Mouse (Mus musculus): Measurements from ENCODE around the gene Gpd2.

Gpd2 gene

DNA sequence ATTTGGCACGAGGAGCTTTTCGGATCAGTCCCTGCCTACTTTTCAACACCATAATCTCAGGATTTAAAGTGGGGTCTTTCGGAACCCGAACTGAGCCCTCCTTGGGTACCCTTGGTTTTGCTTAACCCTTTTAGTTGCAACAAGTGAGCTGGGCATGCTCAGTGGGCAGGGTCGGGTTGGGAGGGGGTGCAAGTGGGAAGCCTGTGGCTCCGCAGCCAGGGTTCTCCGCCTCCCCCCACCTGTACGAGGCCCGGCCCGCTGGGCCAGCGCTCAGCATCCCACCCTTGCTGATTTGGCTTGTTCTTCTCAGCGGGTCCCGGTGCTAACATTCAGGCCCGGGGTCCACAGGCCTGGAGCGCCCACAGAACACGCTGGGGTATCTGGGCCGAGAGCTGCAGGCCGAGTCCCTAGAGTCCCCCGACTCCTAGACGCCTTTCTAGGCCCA, at the start of gene Gpd2:
Gene Gpd2, plus strand, starts transcription at position 161 of the 445 bp plus-strand sequence.
- no peak for DNase-seq

DNA sequence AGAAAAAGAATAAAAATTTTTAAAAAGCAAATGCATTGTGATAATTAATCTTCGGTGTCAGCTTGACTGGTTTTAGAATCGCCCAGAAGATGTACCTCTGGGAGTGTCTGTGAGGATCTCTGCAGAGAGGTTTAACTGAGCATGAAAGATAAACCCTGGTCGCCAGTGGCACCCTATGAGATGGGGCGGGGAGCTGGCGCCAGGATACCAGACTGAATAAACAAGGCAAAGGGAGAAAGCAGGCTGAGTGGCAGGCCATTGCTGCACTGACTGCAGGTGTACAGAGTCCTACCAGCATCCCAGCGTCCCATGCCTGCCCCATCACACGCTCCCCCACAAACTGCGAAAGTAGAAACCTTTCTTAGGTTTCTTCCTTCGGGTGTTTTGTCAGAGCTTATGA, 49.2 kb upstream of the Gpd2 start:
- no peak for DNase-seq

DNA sequence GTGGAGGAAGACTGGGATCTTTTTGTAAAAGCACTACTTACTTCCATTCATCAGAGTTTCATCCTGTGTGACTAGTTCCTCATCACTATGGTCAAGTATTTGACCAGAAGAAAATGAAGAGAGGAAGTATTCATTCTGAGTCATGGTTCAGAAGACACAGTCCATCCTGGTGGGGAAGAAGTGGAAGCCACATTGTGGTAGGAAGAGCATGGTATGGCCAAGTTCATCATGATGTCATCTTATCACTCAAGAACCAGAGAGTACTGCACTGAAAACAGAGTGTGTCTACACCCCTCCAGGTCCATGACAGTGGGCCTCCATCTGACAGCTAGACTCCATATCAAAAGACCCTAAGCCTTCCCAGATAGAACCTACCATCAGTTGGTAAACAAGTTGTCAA, 46.6 kb upstream of the Gpd2 start:
- no peak for DNase-seq

DNA sequence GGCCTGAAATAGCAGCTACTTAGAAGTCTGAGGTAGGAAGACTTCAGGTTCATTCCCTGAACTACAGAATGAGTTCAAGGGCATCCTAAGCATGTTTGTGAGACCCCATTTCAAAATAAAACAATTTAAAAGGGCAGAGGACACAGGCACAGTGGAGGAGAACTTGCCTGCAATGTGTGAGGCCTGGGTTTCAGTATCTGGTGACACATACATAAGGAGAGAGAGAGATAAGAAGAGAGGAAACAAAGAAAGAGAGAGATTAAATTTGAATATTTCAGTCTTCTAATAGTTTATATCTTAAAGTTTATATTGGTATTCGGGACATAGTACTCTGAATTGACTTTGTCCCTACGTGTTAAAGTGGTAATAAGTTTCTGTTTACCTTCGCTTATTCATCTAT, 38.4 kb upstream of the Gpd2 start:
- no peak for DNase-seq

DNA sequence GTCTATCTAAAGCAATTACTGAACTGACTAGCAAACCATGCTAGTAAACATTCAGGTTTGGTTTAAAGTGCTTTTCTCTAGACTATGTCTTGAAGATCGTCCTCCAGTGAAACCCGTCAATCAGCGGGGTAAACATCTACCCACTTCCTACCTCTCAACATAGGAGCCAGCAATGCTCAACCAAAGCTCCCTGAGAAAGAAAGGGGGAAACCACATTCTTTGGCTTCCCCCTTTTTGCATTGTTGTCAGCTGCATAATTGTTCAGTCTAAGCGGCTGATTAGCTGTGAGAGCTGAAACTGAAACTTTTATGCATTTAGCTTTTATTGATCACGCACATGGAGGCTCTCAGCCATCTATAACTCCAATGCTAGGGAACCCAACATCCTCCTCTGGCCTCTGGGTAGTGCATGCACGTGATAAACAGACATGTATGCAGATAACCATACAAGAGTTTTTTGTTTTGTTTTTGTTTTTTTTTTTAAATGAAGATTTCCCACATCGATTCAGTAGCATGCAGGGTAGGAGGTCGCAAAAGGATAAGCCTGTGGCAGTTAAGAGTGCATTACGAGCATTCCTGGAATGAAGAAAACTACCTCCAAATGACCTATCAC, 28.9 kb upstream of the Gpd2 start:
- no peak for DNase-seq

DNA sequence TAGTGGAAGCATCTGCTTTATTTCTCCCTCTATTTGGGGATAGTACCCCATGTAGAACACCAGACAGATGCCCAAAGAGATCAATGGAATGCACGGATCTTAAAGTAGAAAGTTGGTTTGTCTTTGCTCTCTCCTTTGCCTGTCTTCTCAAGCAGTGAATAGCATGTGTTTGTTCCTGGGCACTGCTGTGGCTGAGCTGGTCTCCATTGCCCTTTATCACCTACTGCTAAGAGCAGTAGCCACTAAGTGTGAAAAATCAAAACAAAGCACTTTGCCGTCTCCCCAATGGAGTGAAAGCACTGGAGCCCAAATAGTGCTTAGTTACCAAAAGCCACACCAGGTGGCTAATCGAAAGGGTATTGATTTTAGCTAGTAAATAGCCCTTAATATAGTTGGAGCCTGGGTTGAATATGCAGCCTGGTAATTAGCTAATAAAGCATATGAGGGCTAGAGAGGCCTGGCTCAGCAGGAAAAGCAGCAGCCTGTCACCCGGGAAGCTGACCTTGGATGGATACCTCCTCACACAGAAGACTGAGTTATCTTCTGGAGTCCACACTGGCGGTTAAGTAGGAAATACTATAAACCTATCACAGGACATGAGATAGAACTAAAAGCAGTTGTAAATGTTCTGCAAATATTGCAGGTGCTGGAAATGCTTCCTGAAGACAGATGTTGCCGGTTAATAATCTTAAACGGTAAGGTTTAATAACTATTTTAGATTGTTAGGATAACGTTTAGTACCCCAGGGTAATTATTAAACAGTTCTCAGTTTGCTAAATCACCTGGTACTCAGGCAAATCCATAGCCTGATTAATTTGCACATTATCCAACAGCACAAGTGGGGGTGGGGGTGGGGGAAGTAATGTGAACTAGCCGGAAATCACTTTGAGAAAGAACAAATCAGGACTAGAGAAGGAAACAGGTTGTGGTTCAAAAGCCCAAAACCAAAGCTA, 26.1 kb upstream of the Gpd2 start:
- no peak for DNase-seq

DNA sequence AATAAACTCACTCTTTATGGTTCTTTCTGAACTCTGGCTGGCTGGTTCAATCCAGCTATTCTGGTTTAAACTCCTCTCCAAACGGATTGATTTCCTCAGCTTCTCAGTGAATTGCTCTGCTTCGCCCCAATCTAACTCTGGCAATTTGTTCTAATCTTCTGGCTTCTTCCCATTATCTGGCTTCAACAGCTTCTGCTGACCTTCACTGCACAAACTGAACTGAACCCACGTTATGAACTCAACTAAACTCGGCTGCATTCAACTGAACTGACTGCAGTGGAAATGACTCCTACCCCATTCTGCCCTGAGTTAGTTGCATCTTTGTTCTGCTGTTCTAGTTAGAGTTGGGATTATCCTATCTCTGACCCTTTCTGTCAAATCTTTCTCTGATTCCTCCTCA, 24.1 kb upstream of the Gpd2 start:
- no peak for DNase-seq

DNA sequence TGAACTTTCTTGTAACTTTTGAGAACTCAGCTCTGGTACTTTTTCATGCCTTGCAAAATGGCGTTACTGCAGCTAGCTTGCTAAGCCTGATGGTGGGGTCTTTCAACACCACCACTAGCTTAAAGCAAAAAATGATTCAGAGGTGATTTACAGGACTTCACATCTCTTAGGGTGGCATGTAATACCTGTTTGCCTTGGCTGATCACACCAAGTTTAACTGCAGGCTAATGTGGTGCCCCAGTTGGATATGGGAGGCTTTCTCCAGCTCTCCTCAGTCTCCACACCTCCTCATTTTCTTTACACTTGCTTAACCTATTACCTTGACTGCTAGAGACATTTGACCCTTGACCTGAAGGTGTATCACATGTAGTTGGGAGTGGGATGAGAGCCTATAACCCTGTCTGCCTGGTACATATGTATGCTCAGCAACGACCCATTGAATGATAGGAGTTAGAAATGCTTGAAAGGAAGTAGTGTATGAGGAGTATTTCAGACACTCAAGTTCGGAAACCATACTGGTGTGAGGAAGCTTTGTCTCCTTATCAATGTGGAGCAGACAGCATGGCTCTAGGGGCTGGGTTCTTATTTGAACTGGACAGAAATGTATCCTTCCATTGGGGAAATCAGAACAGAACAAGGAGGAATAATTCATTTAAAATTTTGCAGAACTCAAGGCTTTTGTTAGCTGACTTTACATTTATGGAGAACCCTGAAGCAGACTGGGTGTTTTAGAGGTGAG, 14.0 kb upstream of the Gpd2 start:
- no peak for DNase-seq

DNA sequence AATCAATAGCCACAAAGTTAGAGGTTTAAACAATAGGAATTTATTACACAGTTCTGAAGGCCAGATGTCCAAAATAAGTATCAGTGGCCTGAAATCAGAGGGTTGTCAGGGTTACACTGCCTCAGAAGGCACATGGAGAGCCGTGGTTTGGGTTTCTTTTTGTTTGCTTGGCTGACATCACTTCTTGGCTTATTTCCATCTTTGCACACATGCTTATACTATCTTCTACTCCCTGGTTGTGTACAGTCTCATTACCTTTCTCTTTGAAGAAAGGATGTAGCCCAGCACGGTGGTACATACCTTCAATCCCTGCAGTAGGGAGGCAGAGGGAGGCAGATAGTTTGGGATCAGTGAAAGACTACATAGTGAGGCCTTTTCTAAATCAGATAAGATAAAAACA, 12.2 kb upstream of the Gpd2 start:
- no peak for DNase-seq

DNA sequence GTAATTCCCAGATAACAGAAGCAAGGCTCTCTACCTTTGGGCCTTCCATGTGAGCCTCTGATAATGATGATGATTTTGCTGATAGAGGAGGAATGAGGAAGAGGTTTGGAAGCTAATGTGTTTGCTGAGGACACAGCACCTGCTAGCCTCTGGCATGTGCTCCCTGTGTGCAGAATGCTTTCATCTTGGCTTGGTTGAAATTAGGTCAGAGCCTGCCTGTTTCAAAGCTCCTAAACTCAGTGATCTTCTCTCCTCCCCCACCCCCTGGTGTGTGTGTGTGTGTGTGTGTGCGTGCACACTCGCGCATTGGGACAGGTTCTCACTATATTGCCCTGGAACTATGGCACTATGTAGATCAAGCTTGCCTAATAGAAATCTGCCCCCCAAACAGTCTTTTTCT, 10.0 kb upstream of the Gpd2 start:
- peak; percentile 58 to 70 for DNase-seq

DNA sequence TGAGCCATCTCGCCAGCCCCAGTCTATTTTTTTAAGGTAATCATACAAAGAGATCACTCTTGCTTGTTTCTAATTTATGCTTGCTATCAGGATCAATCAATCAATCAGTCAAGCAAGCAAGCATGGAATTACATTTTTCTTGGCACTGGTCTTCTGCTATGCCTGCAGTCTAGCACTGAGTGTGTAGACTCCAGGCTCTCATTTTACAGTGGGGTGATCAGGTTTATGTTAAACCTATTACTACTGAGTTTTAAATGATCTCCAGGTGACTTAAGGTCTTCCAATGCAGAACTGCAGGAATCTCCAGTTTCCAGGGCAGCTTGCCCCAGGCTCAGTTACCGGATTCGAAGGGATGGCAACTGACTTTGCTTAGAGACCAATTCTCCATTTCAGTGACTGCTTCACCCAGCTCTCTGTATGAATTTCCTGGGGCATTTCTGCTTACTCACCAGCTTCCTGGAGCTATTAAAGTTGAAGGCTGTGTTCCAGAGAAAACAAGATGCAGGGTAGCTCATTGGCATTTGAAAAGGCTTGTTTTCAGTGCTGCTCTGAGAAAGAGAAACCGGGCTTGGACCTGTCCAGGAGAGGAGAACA, 7.7 kb upstream of the Gpd2 start:
- no peak for DNase-seq

DNA sequence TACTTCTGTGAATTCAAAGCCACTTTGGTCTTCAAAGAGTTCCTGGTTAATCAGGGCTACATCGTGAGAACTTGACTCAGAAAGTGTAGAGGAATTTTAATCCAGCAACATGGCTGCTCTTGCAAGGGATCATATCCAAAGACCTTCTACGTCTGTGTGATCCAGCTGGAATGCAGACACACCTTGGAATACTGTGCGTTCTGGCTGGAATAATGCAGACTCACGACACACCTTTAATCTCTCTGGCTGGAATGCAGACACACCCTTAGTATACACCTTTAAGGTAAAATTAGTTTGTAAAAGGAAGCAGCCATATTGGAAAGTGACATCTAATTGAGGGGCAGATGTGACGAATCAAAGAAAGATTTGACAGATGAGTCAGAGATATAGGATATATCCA, 6.0 kb upstream of the Gpd2 start:
- no peak for DNase-seq

DNA sequence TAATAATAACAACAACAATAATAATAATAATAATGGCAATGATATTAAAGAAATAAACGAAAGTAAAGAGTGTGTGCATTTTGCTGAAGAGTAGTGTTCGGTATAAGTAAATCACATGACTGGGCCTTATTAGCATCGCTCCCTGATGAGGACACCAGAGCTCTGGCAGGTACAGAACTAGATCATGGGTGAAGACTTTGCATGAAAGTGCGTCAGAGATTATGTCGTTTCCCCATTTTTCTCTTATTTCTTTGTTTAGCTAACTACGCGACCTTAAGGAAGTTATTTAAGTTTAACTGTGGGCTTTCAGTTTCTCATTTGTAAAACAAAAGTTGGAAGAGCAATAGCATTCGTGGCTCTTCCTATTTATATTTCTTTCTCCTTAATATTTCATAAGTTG, 5.1 kb upstream of the Gpd2 start:
- DNase-seq = no peak

DNA sequence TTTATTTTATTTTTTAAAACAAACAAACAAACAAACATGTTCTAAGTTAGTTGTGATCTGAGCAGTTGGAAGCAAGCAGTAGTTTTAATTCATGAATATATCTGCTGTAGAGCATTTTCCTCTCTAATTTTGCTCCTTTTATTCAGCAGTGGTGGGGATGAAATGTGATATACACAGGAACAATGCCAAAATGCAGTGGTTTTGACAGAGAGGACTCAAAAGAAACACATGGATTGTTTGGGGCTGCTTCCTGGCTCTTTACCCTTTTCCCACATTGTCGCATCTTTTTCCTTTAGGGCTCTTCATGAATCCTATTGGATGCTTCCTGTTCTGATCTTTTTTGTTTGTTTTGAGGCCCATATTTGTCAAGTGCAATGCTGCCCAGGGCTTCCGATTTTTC, 1.2 kb upstream of the Gpd2 start:
- DNase-seq = no peak

DNA sequence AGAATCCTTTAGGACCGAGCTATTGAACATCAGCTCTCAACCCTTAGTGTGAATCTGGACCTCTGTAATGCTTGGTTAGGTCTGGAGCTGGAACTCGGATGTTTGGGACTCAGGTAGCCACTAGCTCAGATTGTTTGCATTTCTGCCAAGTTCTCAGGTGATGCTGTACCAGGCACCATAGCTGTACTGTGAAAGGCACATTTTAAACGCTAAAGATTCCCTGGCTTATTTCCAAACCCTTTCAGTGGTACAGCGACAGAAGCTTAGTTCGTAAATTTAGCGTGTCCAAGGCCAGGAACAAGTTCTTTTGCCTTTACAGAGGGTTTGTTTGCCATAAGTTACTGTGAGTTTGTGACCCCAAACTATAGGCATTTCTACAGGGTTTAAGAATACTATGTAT, 409 bp upstream of the Gpd2 start:
- peak in 1 of 2 experiments; percentile 33 for DNase-seq

DNA sequence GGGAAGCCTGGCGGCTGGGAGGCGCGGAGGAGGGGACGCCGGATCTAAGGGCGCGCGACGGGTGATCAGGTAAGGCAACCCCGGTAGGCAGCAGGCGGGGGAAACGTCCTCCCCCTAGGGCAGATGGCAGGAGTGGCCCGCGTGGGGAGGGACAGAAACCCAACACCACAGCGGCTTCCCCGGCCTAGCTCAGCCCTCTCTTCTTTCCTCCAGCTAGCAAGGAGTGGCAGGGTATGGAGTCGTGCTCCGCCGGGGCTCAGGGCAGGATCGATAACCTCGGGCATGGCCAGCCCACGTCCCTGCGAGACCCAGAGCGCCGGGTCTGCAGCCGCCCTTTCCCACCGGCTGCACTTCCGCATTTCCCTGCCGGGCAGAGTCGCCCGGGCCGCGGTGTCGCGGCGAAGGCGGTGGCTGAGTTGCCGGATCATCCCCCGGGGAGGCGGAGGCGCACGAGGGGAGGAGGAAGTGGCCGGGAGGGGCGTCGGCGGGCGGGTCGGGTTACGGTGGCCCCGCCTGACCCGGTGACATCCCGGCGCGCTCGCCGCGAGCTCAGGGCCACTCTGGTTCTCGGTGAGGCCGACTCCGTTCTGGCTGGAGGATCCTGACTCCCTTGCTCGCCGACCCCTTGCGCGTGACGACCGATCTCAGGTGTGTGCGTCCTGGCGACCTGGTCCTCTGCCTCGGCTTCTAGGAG, 632 bp downstream of the Gpd2 start:
- peak; percentile 88 for DNase-seq

DNA sequence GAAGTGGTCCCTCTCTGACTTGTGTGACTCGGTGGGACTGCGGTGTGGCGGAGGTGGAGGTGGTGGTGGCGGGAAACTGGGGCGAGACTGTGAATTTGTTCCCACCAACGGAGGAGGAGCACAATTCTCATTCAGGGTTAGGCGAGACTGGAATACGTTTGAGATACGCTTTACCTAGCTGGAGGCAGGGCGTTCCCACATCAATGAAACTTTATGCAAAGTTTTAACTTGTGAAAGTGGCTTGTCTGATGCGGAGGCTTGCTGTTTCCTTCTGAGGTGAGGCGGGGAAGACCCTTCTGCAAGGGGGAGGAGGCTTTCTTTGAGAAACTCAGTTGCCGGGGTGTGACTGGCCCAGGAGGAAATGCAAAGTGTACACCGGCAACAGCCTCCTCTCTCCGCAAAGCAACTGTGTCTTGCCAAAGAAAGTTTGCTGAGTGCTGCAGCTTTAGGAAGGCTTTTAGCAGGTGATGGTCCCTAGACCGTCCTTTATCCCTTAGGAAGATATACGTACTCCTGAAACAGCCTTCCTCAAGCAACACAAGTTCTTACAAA, 1.3 kb downstream of the Gpd2 start:
- no peak for DNase-seq

DNA sequence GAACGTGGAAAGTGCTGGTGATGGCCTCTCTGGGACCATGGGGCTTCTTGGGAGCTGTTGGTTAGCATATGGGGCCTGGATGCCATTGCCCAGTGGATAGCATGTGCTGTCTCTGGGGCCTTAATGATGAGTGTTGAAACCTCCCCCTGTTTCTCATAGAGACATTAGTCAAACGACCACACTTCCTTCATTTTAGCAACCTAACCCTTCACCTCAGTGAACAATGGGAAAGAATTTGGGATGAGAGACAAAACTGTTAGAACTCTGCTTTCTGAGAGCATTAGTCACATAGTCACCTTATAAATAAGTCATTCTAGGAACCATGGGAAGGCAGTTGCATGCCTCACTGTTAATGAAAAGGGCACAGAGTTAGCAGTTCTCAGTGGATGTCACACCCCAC, 1.9 kb downstream of the Gpd2 start:
- no peak for DNase-seq

DNA sequence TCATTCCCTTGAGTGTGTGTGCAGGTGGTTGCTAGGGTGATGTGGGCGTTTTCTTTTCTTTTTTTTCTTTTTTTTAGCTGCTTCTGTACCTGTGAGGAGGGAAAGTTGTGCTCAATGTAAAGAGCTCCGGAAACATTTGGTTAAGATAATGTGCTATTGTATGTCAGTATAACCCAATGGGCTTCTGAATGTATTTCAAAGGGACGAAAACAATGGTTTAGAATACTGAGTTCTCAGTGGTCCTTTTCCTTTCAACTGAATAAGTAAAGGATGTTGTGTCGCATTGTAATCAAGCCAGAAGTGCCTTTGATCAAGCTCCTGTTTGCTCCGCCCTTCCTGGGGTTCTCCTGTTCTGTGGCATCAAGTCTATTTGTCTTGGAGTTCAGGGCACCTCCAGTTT, 6.6 kb downstream of the Gpd2 start:
- no peak for DNase-seq

DNA sequence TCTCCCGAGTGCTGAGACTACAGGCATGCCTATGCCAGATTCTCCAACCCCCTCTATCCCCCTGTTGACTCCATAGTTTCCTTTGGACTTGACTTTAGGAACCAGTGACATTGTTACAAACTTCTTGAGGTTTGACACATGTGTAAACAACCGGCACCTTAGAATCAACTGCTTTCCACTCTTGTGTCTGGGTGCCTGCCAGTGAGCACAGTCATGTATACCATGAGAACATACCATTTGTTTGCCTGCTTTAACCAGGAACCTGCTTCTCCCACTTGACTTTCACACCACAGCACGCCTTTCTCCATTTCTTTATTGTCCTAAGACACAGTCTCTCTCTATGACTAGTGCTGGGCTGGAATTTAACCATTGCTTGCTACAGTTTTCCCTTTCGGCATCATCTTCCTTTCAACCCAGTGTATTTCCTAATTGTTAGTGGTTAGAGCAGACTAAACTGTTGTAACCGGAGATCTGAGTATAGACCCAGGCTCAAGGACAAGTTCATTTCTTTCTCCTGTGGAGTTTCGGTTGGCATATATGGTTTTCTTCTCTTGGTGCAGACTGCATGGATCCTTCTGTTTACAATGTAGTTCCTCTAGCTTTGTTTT, 8.4 kb downstream of the Gpd2 start:
- DNase-seq = no peak

DNA sequence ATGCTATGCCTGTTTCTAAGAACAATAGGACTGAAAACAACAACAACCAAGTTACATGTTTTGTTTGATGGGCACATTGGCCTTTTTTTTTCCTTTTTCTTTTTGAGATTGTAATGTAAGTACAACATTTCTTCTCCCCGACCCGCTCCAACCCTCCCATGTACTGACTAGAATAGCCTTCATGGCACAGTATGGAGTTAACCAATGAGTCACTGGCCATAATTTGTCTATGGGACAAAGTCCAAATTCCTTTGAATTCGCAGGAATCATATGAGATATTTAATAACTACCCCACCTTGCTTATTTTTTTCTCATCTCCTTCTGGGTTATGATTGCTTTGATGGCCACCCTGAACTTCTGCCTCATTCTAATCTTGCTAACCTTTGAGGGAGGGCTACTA, 12.7 kb downstream of the Gpd2 start:
- DNase-seq = no peak

Data from cerebellum, adult 18-20 months (tissue).